Mouse (Mus musculus) liver, postnatal 0 days (tissue): ENCODE data around the gene Bcl11b.

ENCODE experiments used
- CTCF ChIP-seq: sonication (generic); IDR thresholded peaks from 2 replicates; pipeline ENCODE4 v1.5.1; 2016; ENCODE audit warnings: antibody characterized with exemption, low read depth
- EP300 ChIP-seq: IDR thresholded peaks from 2 replicates; pipeline ENCODE4 v1.6.1; 2016; ENCODE audit warnings: antibody characterized with exemption, low read depth, mild to moderate bottlenecking

- TF ChIP-seq CTCF (no peak), EP300 (no peak)
Measured at GRCm38 (mm10) chr12:108010346-108010745, 6.9 kb upstream of the Bcl11b start.
